Mouse (Mus musculus) small intestine, adult 2 months (tissue): ENCODE data around the gene Dock9. TPM values are rescaled to one million over a fixed set of nuclear protein-coding genes. Genes with fewer than 3 reads are reported as not detected.

Source experiments
- H3K27ac ChIP-seq: fragments of 200-500 bp; 2 replicates; pipeline ENCODE4 v1.5.1; 2012; ENCODE audit warnings: low read depth, low read length, control low read depth, inconsistent platforms; ENCODE audit not compliant: insufficient read depth
- H3K27me3 ChIP-seq: fragments of 200-500 bp; 2 replicates; pipeline ENCODE4 v1.6.1; 2012; ENCODE audit warnings: mild to moderate bottlenecking, moderate library complexity, low read length, inconsistent platforms; ENCODE audit not compliant: control insufficient read depth, insufficient read depth
- H3K36me3 ChIP-seq: fragments of 200-500 bp; 2 replicates; pipeline ENCODE4 v1.6.1; 2012; ENCODE audit warnings: mild to moderate bottlenecking, low read length, control low read depth, inconsistent platforms; ENCODE audit not compliant: control insufficient read depth, insufficient read depth
- H3K4me1 ChIP-seq: fragments of 200-500 bp; 2 replicates; pipeline ENCODE4 v1.6.1; 2012; ENCODE audit warnings: low read length, inconsistent platforms, mixed read lengths; ENCODE audit not compliant: control insufficient read depth, insufficient read depth, insufficient read length
- H3K4me3 ChIP-seq: fragments of 200-500 bp; 2 replicates; pipeline ENCODE4 v1.5.1; 2012; ENCODE audit warnings: low read depth, mild to moderate bottlenecking, control low read depth, inconsistent platforms, low read length, moderate library complexity
- CTCF ChIP-seq: fragments of 200-500 bp; IDR thresholded peaks from 2 replicates; pipeline ENCODE4 v1.5.1; 2012; ENCODE audit warnings: low read depth, mild to moderate bottlenecking, control low read depth, inconsistent platforms, low read length, moderate library complexity, mixed read lengths; ENCODE audit not compliant: insufficient replicate concordance, insufficient read length; ENCODE audit errors: extremely low read depth
- POLR2A ChIP-seq: fragments of 200-500 bp; IDR thresholded peaks from 2 replicates; pipeline ENCODE4 v1.6.1; 2012; ENCODE audit warnings: low read depth, mild to moderate bottlenecking, control low read depth, inconsistent platforms, low read length, moderate library complexity
- WGBS: fragments of 180-500 bp; shearing (Covaris S2); methylation state at CpG from one replicate; pipeline ENCODE4 v1.1.7; 2018; 5-methylcytosine and 5-hydroxymethylcytosine counted together
- polyA plus RNA-seq: library from polyadenylated mRNA; depleted of rRNA; stranded (reverse); fragments of >200 nt; gene quantifications from 2 replicates; pipeline ENCODE4 v1.2.3, GENCODE M21; 2012

Dock9 gene
- polyA plus RNA-seq, 1 experiment: 5.7 TPM

DNA sequence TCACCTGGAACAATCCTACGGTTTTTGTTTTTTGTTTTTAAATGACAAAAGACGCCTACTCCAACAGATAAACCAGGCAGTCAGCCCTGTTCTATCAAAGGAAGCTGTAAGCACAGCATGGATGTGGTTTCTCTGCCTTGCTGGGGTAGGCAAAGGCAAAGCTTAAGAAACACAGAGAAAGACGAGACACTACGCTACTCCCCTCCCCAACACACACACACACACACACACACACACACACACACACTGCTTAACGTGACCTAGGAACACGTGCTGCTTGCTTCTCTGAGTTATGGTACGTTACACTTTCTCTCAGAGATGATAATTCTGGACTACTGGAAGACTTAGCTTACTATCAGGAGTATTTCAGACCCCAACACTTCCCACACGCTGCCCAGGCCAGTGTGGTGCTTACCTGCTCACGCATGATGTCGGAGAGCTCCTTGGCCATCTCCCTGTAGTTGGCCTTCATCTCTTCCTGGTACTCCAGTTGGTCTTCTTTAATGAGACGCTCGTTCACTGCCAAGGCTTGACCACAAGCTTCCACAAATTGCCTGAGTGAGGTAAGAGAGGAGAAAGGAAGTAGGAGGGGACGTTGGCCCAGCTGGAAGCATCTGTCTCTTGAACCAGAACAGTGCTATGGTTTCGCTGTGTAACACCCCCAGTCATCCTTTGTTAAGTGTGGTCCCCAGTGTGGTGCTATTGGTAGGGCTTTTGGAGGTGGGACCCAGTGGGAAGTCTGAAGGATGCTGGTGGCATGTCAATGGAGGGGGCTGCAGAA, 251.9 kb downstream of the Dock9 start:
- WGBS: 89% methylated on average over 14 of the region's 14 CpGs
- Histone ChIP-seq H3K36me3 (no peaks in the 10 kb centered on the region), H3K4me3 (no peak overlapping the region), H3K4me1 (peaks cover 21% of the 10 kb centered on the region), H3K27ac (no peak overlapping the region), H3K27me3 (no peaks in the 10 kb centered on the region)
- TF ChIP-seq CTCF (no peak), POLR2A (no peak)

DNA sequence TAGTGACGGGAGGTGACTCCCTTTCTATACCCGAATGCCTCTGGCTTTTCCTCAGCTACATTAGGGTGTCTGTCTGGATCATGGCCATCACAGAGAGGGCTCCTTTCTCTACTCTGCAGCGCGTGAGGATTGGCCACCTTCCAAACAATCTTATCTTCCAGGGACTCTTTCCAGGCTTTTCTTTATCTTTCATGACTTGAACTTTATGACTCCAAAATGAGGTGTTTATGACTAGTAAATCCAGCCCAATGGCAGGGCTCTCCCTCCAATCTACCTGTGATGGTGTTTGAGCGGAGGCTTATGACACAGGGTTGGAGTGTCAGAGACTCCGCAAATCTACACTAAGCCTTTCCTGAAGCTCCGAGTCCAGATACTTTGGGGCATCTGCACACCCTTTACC, 256.4 kb downstream of the Dock9 start:
- Histone ChIP-seq H3K27ac (no peak overlapping the region), H3K27me3 (peaks cover 7% of the 10 kb centered on the region; the same call in 1 of the 2 replicates), H3K36me3 (no peaks in the 10 kb centered on the region), H3K4me1 (peaks cover 10% of the 10 kb centered on the region; the same call in 1 of the 2 replicates), H3K4me3 (no peak overlapping the region)
- WGBS: 23% methylated on average over 7 of the region's 7 CpGs
- TF ChIP-seq CTCF (no peak), POLR2A (no peak)

DNA sequence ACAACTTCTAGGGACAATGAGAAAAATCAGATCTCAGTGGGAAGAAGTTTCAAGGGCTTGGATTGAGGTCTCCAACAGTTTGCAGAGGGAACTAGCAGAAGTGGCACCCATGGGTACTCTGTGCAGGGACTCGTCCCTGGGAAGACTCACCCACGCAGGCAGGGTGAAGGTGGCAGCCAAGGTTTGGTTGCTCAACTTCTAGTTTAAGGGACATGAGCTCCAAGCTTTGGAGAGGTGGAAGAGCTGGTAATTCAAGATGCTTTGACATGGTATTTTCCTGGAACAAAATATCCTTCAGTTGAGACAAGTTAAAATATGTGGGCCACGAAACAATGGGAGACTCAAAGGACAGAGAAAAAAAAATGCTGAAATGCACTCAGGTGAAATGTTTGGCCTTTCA, 263.1 kb downstream of the Dock9 start:
- WGBS: 80% methylated on average over 3 of the region's 3 CpGs
- no peaks in the 10 kb centered on the region for H3K36me3 ChIP-seq
- no peak overlapping the region for H3K27ac ChIP-seq
- peaks cover 23% of the 10 kb centered on the region for H3K27me3 ChIP-seq
- H3K4me3 ChIP-seq: no peak overlapping the region
- no peak for TF ChIP-seq CTCF
- no peaks in the 10 kb centered on the region for H3K4me1 ChIP-seq

DNA sequence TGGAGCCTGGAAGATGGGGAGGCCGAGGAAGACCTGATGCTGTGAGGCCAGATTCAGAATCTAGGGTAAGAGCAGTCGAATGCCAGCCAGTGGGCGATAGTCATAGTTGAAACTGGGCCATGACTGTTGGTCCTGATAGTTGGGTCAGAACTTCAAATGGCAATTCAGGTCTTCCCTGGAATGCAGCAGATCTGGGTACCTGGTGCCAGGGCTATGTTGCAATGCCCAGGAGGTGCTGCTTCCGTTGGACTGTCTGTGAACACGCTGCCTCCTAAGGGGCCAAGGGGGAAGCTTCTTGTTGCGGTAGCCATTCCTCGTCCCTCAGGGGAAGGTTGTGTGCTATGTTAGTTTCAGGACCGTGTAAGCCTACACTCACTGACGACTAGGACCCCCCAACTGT, 266.8 kb downstream of the Dock9 start:
- H3K4me3 ChIP-seq: no peak overlapping the region
- H3K27me3 ChIP-seq: peaks cover 13% of the 10 kb centered on the region
- no peaks in the 10 kb centered on the region for H3K4me1 ChIP-seq
- TF ChIP-seq POLR2A (no peak), CTCF (no peak)
- WGBS: 82% methylated on average over 9 of the region's 9 CpGs
- no peak overlapping the region for H3K27ac ChIP-seq
- no peaks in the 10 kb centered on the region for H3K36me3 ChIP-seq

DNA sequence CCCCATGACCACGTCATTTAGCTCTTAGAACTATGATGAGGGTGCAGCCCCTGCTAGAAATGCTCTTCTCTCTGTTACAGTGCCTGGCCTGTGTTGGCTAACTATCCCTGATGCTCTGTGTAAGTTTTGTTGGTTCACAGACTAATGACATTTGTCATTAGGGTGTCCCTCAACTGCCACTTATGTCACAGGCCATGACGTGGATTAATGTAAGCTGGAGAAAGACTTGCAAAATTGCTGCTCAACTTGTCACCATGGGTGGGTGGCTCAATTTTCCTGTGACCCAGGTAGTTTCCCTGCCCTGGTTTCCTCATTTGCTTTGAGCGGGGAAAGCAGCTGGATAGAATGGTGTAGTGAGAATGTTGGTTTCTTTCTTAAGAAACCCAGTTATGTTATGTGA, 269.8 kb downstream of the Dock9 start:
- H3K27ac ChIP-seq: no peak overlapping the region
- H3K4me1 ChIP-seq: no peaks in the 10 kb centered on the region
- TF ChIP-seq POLR2A (no peak), CTCF (no peak)
- WGBS: 83% methylated on average over 3 of the region's 3 CpGs
- no peak overlapping the region for H3K4me3 ChIP-seq
- H3K27me3 ChIP-seq: peaks cover 10% of the 10 kb centered on the region
- no peaks in the 10 kb centered on the region for H3K36me3 ChIP-seq

DNA sequence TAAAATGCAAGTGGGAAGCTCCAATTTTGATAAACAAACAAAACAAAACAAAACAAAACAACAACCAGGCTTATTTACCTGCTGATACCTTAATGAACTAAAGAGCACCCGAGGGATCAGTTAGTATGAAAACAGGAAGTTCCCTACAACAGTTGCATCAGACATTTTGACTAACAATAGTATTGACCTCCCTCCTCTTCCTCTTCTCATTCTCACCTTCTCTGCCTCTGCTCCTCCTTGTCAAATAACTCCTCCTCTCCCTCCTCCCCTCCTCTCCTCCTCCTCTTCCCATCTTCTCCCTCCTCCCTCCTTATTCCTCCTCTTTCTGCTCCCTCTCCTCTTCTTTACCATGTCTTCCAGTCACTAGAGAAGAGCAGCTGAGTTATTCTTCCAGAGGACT, 270.4 kb downstream of the Dock9 start:
- no peak overlapping the region for H3K27ac ChIP-seq
- no peaks in the 10 kb centered on the region for H3K36me3 ChIP-seq
- H3K4me3 ChIP-seq: no peak overlapping the region
- H3K27me3 ChIP-seq: peaks cover 6% of the 10 kb centered on the region; the same call in 1 of the 2 replicates
- 41% methylated on average over 1 of the region's 1 CpGs for WGBS
- H3K4me1 ChIP-seq: no peaks in the 10 kb centered on the region
- TF ChIP-seq POLR2A (no peak), CTCF (no peak)

DNA sequence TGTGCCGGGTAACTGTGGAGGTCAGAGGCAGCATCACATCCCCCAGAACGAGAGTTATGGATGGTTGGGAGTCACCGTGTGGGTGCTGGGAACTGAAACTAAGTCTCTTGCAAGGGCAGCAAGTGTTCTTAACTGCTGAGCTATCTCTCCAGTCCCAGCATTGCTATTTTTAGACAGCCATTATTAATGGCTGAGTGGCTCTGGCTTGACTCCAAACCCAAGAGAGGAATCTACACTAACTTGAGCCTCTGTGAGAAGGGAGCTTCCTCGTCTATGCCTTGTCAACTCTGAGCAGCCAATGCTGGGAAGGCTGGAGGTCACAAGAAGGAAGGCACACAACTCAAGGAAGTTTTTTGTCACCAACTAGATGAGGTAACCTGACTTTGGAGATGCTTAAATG, 275.9 kb downstream of the Dock9 start:
- Histone ChIP-seq H3K4me3 (no peak overlapping the region), H3K36me3 (no peaks in the 10 kb centered on the region), H3K27ac (no peak overlapping the region), H3K27me3 (no peaks in the 10 kb centered on the region), H3K4me1 (no peaks in the 10 kb centered on the region; the same call in 1 of the 2 replicates)
- 47% methylated on average over 4 of the region's 4 CpGs for WGBS
- TF ChIP-seq CTCF (no peak), POLR2A (no peak)

DNA sequence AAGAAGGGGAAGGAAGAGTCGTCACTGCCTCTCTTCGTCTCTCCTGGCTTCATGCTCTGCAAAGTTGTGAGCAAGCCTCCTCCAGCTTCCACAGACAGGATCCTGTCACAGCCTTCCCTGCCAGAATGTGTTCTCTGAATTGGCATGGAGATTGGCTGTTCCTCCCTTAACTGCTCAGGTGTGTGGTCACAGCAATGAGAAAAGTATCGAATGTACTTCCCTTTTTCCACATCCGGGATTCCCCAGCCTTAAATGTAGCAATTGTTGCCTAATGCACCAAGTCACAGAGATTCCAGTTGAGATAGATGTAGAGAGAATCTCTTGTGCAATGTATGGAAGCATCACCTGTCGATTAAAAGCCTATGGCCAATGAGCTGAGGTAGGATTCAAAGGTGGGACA, 280.8 kb downstream of the Dock9 start:
- Histone ChIP-seq H3K4me3 (no peak overlapping the region), H3K27me3 (no peaks in the 10 kb centered on the region), H3K27ac (no peak overlapping the region), H3K36me3 (no peaks in the 10 kb centered on the region), H3K4me1 (no peaks in the 10 kb centered on the region; the same call in 1 of the 2 replicates)
- TF ChIP-seq POLR2A (no peak), CTCF (no peak)
- WGBS: 70% methylated on average over 5 of the region's 5 CpGs
